Mouse (Mus musculus) C2C12 (cell line): ENCODE measurements around the gene Ppm1e. TPM values are rescaled to one million over a fixed set of nuclear protein-coding genes. Genes with fewer than 3 reads are reported as not detected.

Experiments
- H3K27me3 ChIP-seq: one replicate; pipeline ENCODE4 v1.6.1; 2011; ENCODE audit not compliant: control insufficient read depth, insufficient read depth, insufficient read length
- H3K36me3 ChIP-seq: one replicate; pipeline ENCODE4 v1.6.1; 2011; ENCODE audit not compliant: control insufficient read depth, insufficient read depth
- H3K4me3 ChIP-seq: one replicate; pipeline ENCODE4 v1.5.1; 2011; ENCODE audit warnings: mild to moderate bottlenecking, control low read depth; ENCODE audit not compliant: poor library complexity, insufficient read depth, severe bottlenecking
- H3K79me2 ChIP-seq: one replicate; pipeline ENCODE4 v1.6.1; 2011; ENCODE audit not compliant: control insufficient read depth, insufficient read depth
- H3K79me3 ChIP-seq: one replicate; pipeline ENCODE4 v1.6.1; 2011; ENCODE audit warnings: low read depth, control low read depth
- H3ac ChIP-seq: one replicate; pipeline ENCODE3; 2011; ENCODE audit warnings: low read depth; ENCODE audit not compliant: control insufficient read depth, insufficient read length
- CEBPB ChIP-seq: IDR thresholded peaks from one replicate; pipeline ENCODE4 v1.6.1; 2011; ENCODE audit warnings: low read depth, mild to moderate bottlenecking, control low read depth, moderate library complexity
- CTCF ChIP-seq: IDR thresholded peaks from one replicate; pipeline ENCODE4 v1.5.1; 2011; ENCODE audit not compliant: control insufficient read depth, insufficient read depth, insufficient read length
- FOSL1 ChIP-seq: IDR thresholded peaks from one replicate; pipeline ENCODE4 v1.8.0; 2011; ENCODE audit warnings: mild to moderate bottlenecking, low read length; ENCODE audit not compliant: poor library complexity, insufficient read depth, severe bottlenecking
- MAX ChIP-seq: IDR thresholded peaks from one replicate; pipeline ENCODE4 v1.6.1; 2011; ENCODE audit warnings: mild to moderate bottlenecking, control low read depth
- MYOD1 ChIP-seq: IDR thresholded peaks from one replicate; pipeline ENCODE4 v1.6.1; 2011; ENCODE audit warnings: low read depth; ENCODE audit not compliant: control insufficient read depth, insufficient read length
- MYOG ChIP-seq: IDR thresholded peaks from one replicate; pipeline ENCODE4 v1.6.1; 2011; ENCODE audit not compliant: control insufficient read depth, insufficient read length; ENCODE audit errors: extremely low read depth
- USF1 ChIP-seq: IDR thresholded peaks from one replicate; pipeline ENCODE4 v1.6.1; 2011; ENCODE audit warnings: low read depth, mild to moderate bottlenecking, control low read depth, moderate library complexity
- polyA plus RNA-seq: library from polyadenylated mRNA; unstranded; fragments of >200 nt; fragmentation: generic; extraction: Trizol; gene quantifications from one replicate; pipeline ENCODE4 v1.2.1, GENCODE M21; 2012; ENCODE audit warnings: missing spikeins

Ppm1e gene
- polyA plus RNA-seq, 1 experiment = 0.59 TPM

GRCm38 (mm10) chr11:87212313-87212712 is 146.5 kb downstream of the Ppm1e start:
- H3K36me3 ChIP-seq = peaks cover 30% of the 10 kb centered on the region
- no peak overlapping the region for H3K4me3 ChIP-seq
- no peak for TF ChIP-seq FOSL1
- no peak for TF ChIP-seq MYOG
- no peak for TF ChIP-seq CTCF
- TF ChIP-seq MYOD1 = no peak
- no peak for TF ChIP-seq MAX
- no peak for TF ChIP-seq USF1
- no peak for TF ChIP-seq CEBPB
- no peaks in the 10 kb centered on the region for H3K79me3 ChIP-seq
- H3K79me2 ChIP-seq = no peaks in the 10 kb centered on the region
- no peaks in the 10 kb centered on the region for H3K27me3 ChIP-seq
- no peak overlapping the region for H3ac ChIP-seq

Other genes starting within 250 kb of the Ppm1e start
- 15.1 TPM for gene Ska2, start 249.8 kb downstream of the Ppm1e start, polyA plus RNA-seq
- 11.2 TPM for gene Trim37, start 231.9 kb downstream of the Ppm1e start, polyA plus RNA-seq
- gene Rad51c, start 45.9 kb upstream of the Ppm1e start, polyA plus RNA-seq = 4.0 TPM
- not detected for gene Tex14, start 46.0 kb upstream of the Ppm1e start, polyA plus RNA-seq
- not detected for gene Gm11492, start 207.6 kb upstream of the Ppm1e start, polyA plus RNA-seq
- 0.19 TPM for gene Sept4, start 209.9 kb upstream of the Ppm1e start, polyA plus RNA-seq
- 28.0 TPM for gene Mtmr4, start 233.1 kb upstream of the Ppm1e start, polyA plus RNA-seq